In the genomic region with DNA sequence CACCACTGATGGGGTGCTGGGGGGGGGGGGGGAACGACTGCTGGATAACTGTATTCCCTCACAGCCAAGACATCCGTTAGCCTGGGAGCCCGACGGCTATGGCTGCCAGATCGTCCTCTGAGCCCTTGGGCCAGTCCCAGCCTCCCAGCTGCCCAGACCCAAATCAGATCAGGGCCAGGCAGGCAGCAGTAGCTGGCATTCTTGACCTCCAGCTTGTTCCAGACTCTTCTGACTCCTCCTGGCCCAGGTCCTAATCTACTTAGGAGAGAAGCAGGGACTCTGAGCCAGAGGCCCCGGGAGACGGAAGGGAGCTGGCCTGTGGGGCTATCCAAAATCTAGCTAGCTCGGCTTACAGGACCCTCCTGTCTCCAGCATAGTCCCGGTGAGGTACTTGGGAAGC, we compare ENCODE assay signal across 10 mouse cellular contexts. TPM values are rescaled to one million over a fixed set of nuclear protein-coding genes. Genes with fewer than 3 reads are reported as not detected.
A peak's percentile ranks its signal among the peaks of the same experiment; 100 is the strongest.
DNase-seq lines count a peak whose midpoint lies in the region; ATAC-seq and TF ChIP-seq lines count a peak whose summit lies in the region.
"Had no signal": no experiment of that assay in that cellular context is flagged by ENCODE, and none has a peak within 500 bp of the region (broad histone marks: within the 10 kb centered on the region; RNA-seq: fewer than 3 reads in every experiment).

No protein-coding gene starts in this region.

- peak overlapping the region; percentile 46; the same call in 1 of the 2 replicates for H3K27ac ChIP-seq in lung, embryonic 14.5 days (ENCODE audit: low read depth)

- no peak overlapping the region for H3K9ac ChIP-seq in lung, embryonic 14.5 days

- H3K9me3 ChIP-seq in lung, embryonic 14.5 days (ENCODE audit: low read depth, low read length): no peaks in the 10 kb centered on the region
- H3K9me3 ChIP-seq: G1E had no signal

- H3K4me3 ChIP-seq in lung, embryonic 14.5 days (ENCODE audit: low read depth, low read length): no peak overlapping the region
- H3K4me3 ChIP-seq: megakaryocyte, embryonic 14.5 days had no signal

- H3K27me3 ChIP-seq in lung, embryonic 14.5 days (ENCODE audit: insufficient read depth, low read length): no peaks in the 10 kb centered on the region

- no peak for TF ChIP-seq CTCF in lung, embryonic 14.5 days (IDR thresholded peaks at IDR 0.05; ENCODE audit: low read depth)

- no peak overlapping the region for H3K4me2 ChIP-seq in lung, embryonic 14.5 days

- DNase-seq in kidney, adult 8-10 months: peak; percentile 25 to 33
- no peak for DNase-seq in kidney, postnatal 4 days
- DNase-seq in cerebellum, adult 11 months: peak; percentile 48
- peak; percentile 53 for DNase-seq in heart, adult 8-10 months (ENCODE audit: low spot score)
- DNase-seq in lung, embryonic 14.5 days: peak; percentile 7
- DNase-seq in neural tube, embryonic 10.5 days (ENCODE audit: extremely low spot score, low spot score): no peak
- no peak for DNase-seq in c-Kit-positive CD71-positive TER-119-positive erythroid progenitor cells, embryonic 14.5 days (ENCODE audit: low spot score)
- DNase-seq in right cerebral cortex, adult 2 months (ENCODE audit: low spot score in 2 of 2): no peak

- H3K36me3 ChIP-seq in lung, embryonic 14.5 days (ENCODE audit: insufficient read depth): peaks cover 25% of the 10 kb centered on the region
- H3K36me3 ChIP-seq: G1E had no signal

- 61% methylated on average over 9 of the region's 9 CpGs for WGBS in lung, embryonic 14.5 days

- ATAC-seq in lung, embryonic 14.5 days (ENCODE audit: insufficient read depth): no peak

- no peaks in the 10 kb centered on the region for H3K4me1 ChIP-seq in lung, embryonic 14.5 days (ENCODE audit: insufficient read depth)

RNA-seq across cellular contexts. Expression of gene Gtf2ird1, which starts 35.5 kb away (rescaled TPM):
- 10 to 100 TPM; 20.9 to 28.3 (median 24.5) TPM for total RNA-seq in heart, adult 8-10 months (2022)
- 82.5 and 85.6 TPM in 2 replicates for polyA plus RNA-seq in lung, embryonic 14.5 days (2014; fragmentation: Nextera tagmentation; extraction: Ambion mirVana)

Comparison
In these comparisons a context has a peak if more than half of its experiments do, and no peak if none do; other contexts are left out.
1. DNase-seq: peak in kidney, adult 8-10 months (2 of 2), cerebellum, adult 11 months (single experiment), heart, adult 8-10 months (single experiment) and lung, embryonic 14.5 days (single experiment); none in kidney, postnatal 4 days (0 of 2), neural tube, embryonic 10.5 days (single experiment), c-Kit-positive CD71-positive TER-119-positive erythroid progenitor cells, embryonic 14.5 days (single experiment) and right cerebral cortex, adult 2 months (0 of 2).